Mouse (Mus musculus) spleen, adult 2 months (tissue): ENCODE measurements around the gene Acaca. TPM values are rescaled to one million over a fixed set of nuclear protein-coding genes. Genes with fewer than 3 reads are reported as not detected.

Experiments
- DNase-seq, 2 experiments: peaks; one replicate each; pipeline versions ENCODE4 v3.0.0 to v3.0.0-alpha.2; 2012 to 2021; ENCODE audit warnings: low spot score in 2 of 2, low read depth in 1 of 2
- H3K27ac ChIP-seq: fragments of 200-500 bp; 2 replicates; pipeline ENCODE4 v1.5.1; 2012; ENCODE audit warnings: low read length, inconsistent platforms; ENCODE audit not compliant: insufficient read depth
- H3K27me3 ChIP-seq: fragments of 200-500 bp; 2 replicates; pipeline ENCODE4 v1.6.1; 2012; ENCODE audit warnings: mild to moderate bottlenecking, moderate library complexity, low read length, inconsistent platforms; ENCODE audit not compliant: control insufficient read depth, insufficient read depth
- H3K36me3 ChIP-seq: fragments of 200-500 bp; 2 replicates; pipeline ENCODE4 v1.6.1; 2012; ENCODE audit warnings: mild to moderate bottlenecking, low read length, inconsistent platforms; ENCODE audit not compliant: control insufficient read depth, insufficient read depth
- H3K4me1 ChIP-seq: fragments of 200-500 bp; 2 replicates; pipeline ENCODE4 v1.6.1; 2011; ENCODE audit warnings: inconsistent platforms; ENCODE audit not compliant: control insufficient read depth, insufficient read depth, insufficient read length
- H3K4me3 ChIP-seq: fragments of 200-500 bp; 2 replicates; pipeline ENCODE4 v1.5.1; 2011; ENCODE audit warnings: mild to moderate bottlenecking, inconsistent platforms; ENCODE audit not compliant: insufficient read depth, insufficient read length; ENCODE audit errors: extremely low read depth
- CTCF ChIP-seq: fragments of 200-500 bp; IDR thresholded peaks from 2 replicates; pipeline ENCODE4 v1.5.1; 2011; ENCODE audit warnings: mild to moderate bottlenecking, inconsistent platforms; ENCODE audit not compliant: insufficient read depth, insufficient read length, insufficient replicate concordance; ENCODE audit errors: extremely low read depth
- POLR2A ChIP-seq: fragments of 200-500 bp; IDR thresholded peaks from 2 replicates; pipeline ENCODE4 v1.6.1; 2011; ENCODE audit warnings: low read depth, low read length, inconsistent platforms
- WGBS: fragments of 180-500 bp; shearing (Covaris S2); methylation state at CpG from one replicate; pipeline ENCODE4 v1.1.7; 2018; 5-methylcytosine and 5-hydroxymethylcytosine counted together
- polyA plus RNA-seq: library from polyadenylated mRNA; depleted of rRNA; stranded (reverse); fragments of >200 nt; gene quantifications from 2 replicates; pipeline ENCODE4 v1.2.3, GENCODE M21; 2012

The Acaca gene
- polyA plus RNA-seq, 1 experiment: 3.9 TPM

DNA sequence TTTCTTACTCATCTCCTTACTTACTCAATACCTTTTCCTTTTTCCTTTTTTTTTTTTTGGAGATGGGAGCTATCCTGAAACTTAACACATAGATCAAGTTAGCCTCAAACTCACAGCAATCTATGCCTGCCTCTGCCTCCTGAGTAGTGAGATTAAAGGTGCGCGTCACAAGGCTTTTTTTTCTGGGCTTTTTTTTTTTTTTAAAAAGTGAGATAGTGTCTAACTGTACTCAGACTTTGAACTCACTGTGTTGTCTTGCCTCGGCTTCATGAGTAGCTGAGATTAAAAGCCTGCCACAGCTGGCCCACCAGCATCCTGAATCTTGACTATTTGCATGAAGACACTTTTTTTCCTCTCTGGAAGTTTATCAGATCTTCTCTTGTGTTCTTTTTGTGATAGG is 59.1 kb downstream of the Acaca start:
- Histone ChIP-seq H3K4me3 (no peak overlapping the region), H3K4me1 (no peaks in the 10 kb centered on the region), H3K27me3 (no peaks in the 10 kb centered on the region), H3K36me3 (no peaks in the 10 kb centered on the region), H3K27ac (no peak overlapping the region)
- TF ChIP-seq CTCF (no peak), POLR2A (no peak)
- 77% methylated on average over 3 of the region's 3 CpGs for WGBS
- no peak for DNase-seq

- 92% methylated on average over 8 of the region's 8 CpGs for WGBS
- no peak for DNase-seq
- Histone ChIP-seq H3K4me3 (no peak overlapping the region), H3K4me1 (no peaks in the 10 kb centered on the region), H3K27ac (no peak overlapping the region), H3K36me3 (no peaks in the 10 kb centered on the region), H3K27me3 (no peaks in the 10 kb centered on the region)
- TF ChIP-seq CTCF: no peak
- no peak for TF ChIP-seq POLR2A
Measured at GRCm38 (mm10) chr11:84190581-84191233, 61.2 kb downstream of the Acaca start.

DNA sequence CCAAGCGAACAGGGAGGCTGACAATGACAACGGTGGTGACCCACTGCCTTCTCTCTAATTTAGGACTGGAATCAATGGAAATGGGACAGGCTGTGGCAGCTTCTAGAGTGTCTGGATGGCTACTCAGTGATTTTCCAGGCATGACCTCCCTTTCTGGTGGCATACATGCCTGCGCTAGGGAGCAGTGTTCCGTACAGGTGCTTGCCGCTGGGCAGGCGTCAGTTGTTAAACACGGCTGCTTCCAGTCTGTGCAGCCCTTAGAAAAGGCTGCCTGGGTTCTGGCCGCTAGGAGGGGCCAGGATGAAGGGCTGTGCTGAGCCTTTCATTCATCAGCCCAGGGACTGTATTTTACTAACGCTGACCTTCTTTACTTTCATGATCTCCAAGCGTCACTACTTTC is 63.8 kb downstream of the Acaca start:
- no peak for TF ChIP-seq CTCF
- TF ChIP-seq POLR2A: no peak
- no peaks in the 10 kb centered on the region for H3K4me1 ChIP-seq
- H3K27me3 ChIP-seq: no peaks in the 10 kb centered on the region
- no peak for DNase-seq
- no peak overlapping the region for H3K4me3 ChIP-seq
- 95% methylated on average over 10 of the region's 10 CpGs for WGBS
- no peak overlapping the region for H3K27ac ChIP-seq
- H3K36me3 ChIP-seq: no peaks in the 10 kb centered on the region

DNA sequence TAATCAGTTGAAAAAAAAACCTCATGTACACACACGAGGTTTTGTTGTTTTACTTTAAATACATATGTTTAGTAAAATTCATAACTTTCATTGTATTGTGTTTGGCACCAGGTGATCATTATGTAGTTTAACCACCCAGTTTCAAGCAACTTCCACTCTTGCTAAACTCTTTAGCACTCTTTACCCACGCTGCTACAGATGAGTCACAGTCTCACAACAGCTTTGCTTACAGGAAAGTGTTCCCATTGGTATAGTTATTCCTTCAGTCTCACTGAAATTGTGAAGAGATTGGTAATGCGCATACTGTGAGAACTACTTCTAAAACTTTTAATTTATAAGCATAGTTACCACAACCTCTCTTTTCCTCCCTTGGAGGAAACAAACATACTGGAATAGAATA is 65.3 kb downstream of the Acaca start:
- H3K4me1 ChIP-seq: no peaks in the 10 kb centered on the region
- no peaks in the 10 kb centered on the region for H3K27me3 ChIP-seq
- DNase-seq: no peak
- no peaks in the 10 kb centered on the region for H3K36me3 ChIP-seq
- WGBS: 93% methylated on average over 3 of the region's 3 CpGs
- no peak overlapping the region for H3K27ac ChIP-seq
- no peak overlapping the region for H3K4me3 ChIP-seq
- no peak for TF ChIP-seq POLR2A
- TF ChIP-seq CTCF: no peak

DNA sequence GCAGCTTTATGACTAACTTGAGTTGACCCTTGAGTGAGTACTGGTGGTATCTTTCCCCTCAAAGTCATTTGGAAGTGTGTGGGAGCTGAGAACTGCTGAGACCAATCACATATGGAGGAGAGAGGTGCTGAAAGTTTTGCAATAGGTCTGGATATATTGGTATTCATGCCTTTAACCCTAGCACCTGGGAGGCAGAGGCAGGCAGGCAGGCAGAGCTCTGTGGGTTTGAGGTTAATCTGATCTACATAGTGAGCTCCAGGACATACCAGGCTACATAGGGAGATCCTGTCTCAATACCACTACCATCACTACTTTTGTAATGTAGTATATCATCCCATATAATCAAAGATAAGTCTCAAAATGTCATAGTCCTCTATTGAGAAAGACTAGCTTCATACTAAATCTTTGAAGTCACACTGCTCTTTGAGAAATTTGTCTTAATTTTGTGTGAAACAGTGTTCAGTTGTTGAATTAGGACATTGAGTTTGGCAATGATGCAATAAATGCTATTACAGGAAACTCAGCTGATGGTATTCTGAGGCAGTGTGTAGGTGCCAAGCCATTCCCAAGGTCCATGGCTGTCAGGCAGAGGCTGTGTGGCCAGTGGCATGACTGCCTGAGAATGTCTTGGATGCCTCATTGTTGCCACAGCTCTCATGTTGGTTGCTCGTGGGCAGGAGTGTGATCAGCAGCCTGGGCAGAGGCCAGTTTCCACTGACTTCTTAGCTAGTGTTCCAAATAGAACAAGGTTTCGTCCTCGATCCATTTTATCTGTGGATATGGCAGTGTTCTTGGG is 68.3 kb downstream of the Acaca start:
- H3K4me3 ChIP-seq: no peak overlapping the region
- no peaks in the 10 kb centered on the region for H3K4me1 ChIP-seq
- 93% methylated on average over 3 of the region's 3 CpGs for whole genome bisulfite sequencing
- TF ChIP-seq POLR2A (no peak), CTCF (no peak)
- H3K27ac ChIP-seq: no peak overlapping the region
- H3K27me3 ChIP-seq: no peaks in the 10 kb centered on the region
- no peaks in the 10 kb centered on the region for H3K36me3 ChIP-seq
- DNase-seq: no peak

DNA sequence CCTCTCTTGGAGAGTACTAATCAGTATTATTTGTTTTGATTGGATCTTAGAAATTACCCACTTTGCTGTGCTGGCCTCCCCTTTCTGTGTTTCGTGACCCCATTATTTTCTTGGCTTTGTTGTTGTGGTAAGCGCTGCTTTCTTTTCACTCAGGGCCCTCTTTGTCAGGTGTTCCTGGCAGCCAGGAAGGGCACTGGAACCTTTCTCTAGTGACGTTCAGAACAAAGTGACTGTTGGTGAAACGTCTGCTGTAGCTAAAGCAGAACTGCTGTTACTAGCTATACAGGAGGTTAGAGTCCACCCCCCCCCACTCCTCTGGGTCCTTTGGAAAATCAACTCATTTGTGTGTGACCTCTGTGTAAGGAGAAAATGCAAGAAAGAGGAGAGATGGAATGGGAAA is 76.3 kb downstream of the Acaca start:
- 54% methylated on average over 4 of the region's 4 CpGs for WGBS
- H3K27ac ChIP-seq: no peak overlapping the region
- no peak for DNase-seq
- H3K4me3 ChIP-seq: no peak overlapping the region
- TF ChIP-seq CTCF: no peak
- TF ChIP-seq POLR2A: no peak
- H3K4me1 ChIP-seq: no peaks in the 10 kb centered on the region
- no peaks in the 10 kb centered on the region for H3K36me3 ChIP-seq
- no peaks in the 10 kb centered on the region for H3K27me3 ChIP-seq

DNA sequence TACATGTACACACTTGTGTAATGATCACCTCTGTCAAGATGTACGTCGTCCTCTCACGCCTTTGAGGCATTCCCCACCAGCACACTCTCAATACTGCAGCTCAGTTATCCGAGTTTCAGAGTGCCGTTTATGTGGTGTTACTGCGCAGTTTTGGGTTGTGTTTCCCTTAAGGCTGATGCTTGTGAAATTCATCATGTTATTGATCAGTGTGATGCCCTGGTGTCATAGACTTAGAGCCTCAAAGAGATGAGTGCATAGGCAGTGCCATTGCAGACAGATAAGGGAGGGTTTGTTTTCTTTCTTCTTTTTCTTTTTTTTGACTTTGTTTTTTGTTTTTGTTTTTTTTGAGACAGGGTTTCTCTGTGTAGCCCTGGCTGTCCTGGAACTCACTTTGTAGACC is 81.4 kb downstream of the Acaca start:
- Histone ChIP-seq H3K4me3 (no peak overlapping the region), H3K27ac (no peak overlapping the region), H3K4me1 (no peaks in the 10 kb centered on the region; the same call in 1 of the 2 replicates), H3K36me3 (no peaks in the 10 kb centered on the region), H3K27me3 (no peaks in the 10 kb centered on the region)
- TF ChIP-seq CTCF: no peak
- no peak for TF ChIP-seq POLR2A
- DNase-seq: no peak
- WGBS: 94% methylated on average over 6 of the region's 6 CpGs
